Mouse (Mus musculus) testis, adult 2 months (tissue): ENCODE measurements at regions not wholly inside any gene's neighbourhood (a gene's known extent, or its start where the extent isn't known, plus 50 kb on each side); places are given as distances from the start of the nearest gene placed in this dataset.

ENCODE experiments used
- H3K27ac ChIP-seq: fragments of 200-500 bp; 2 replicates; pipeline ENCODE4 v1.5.1; 2012; ENCODE audit warnings: low read depth, low read length; ENCODE audit not compliant: control insufficient read depth, insufficient read depth
- H3K27me3 ChIP-seq: fragments of 200-500 bp; 2 replicates; pipeline ENCODE4 v1.6.1; 2012; ENCODE audit warnings: mild to moderate bottlenecking, low read length, moderate library complexity; ENCODE audit not compliant: control insufficient read depth, insufficient read depth
- H3K36me3 ChIP-seq: fragments of 200-500 bp; 2 replicates; pipeline ENCODE4 v1.6.1; 2012; ENCODE audit warnings: mild to moderate bottlenecking, low read length; ENCODE audit not compliant: control insufficient read depth, insufficient read depth
- H3K4me1 ChIP-seq: fragments of 200-500 bp; 2 replicates; pipeline ENCODE4 v1.6.1; 2012; ENCODE audit warnings: low read length; ENCODE audit not compliant: control insufficient read depth, insufficient read depth
- H3K4me3 ChIP-seq: fragments of 200-500 bp; 2 replicates; pipeline ENCODE4 v1.5.1; 2012; ENCODE audit warnings: low read depth, mild to moderate bottlenecking, low read length, moderate library complexity, mixed read lengths; ENCODE audit not compliant: control insufficient read depth
- CTCF ChIP-seq: fragments of 200-500 bp; IDR thresholded peaks from 2 replicates; pipeline ENCODE4 v1.5.1; 2012; ENCODE audit warnings: low read depth, mild to moderate bottlenecking, inconsistent platforms, low read length, moderate library complexity; ENCODE audit not compliant: control insufficient read depth, insufficient read depth, insufficient replicate concordance
- POLR2A ChIP-seq: fragments of 200-500 bp; IDR thresholded peaks from 2 replicates; pipeline ENCODE4 v1.6.1; 2012; ENCODE audit warnings: low read depth, mild to moderate bottlenecking, inconsistent platforms, low read length, moderate library complexity; ENCODE audit not compliant: control insufficient read depth

DNA sequence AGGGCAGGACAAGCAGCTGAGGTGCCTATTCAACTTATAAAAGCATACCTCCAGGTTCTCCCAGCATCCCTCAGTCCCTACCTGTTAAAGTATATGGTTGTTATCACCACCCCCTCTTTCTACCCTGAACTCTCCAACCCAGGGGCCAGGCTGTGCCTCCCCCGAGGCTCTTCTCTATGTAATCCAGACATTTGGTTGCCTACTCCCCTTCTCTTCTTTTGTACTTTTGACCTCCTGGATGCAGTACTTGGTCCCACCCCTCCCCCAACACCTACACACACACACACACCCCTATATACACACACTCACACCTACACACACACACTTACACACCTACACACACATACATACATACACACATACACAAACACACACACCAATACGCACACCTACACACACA, 180.4 kb upstream of the Frmd6 start:
- H3K4me1 ChIP-seq, result no peaks in the 10 kb centered on the region
- no peak overlapping the region for H3K4me3 ChIP-seq
- H3K27me3 ChIP-seq, result no peaks in the 10 kb centered on the region
- H3K27ac ChIP-seq, result no peak overlapping the region
- TF ChIP-seq POLR2A (no peak), CTCF (no peak)
- H3K36me3 ChIP-seq, result no peaks in the 10 kb centered on the region

- Histone ChIP-seq H3K4me1 (no peaks in the 10 kb centered on the region), H3K36me3 (no peaks in the 10 kb centered on the region), H3K27ac (no peak overlapping the region), H3K4me3 (no peak overlapping the region), H3K27me3 (no peaks in the 10 kb centered on the region)
- TF ChIP-seq CTCF (no peak), POLR2A (no peak)
Observed at GRCm38 (mm10) chr12:70645407-70645806, 179.9 kb upstream of the Frmd6 start.

DNA sequence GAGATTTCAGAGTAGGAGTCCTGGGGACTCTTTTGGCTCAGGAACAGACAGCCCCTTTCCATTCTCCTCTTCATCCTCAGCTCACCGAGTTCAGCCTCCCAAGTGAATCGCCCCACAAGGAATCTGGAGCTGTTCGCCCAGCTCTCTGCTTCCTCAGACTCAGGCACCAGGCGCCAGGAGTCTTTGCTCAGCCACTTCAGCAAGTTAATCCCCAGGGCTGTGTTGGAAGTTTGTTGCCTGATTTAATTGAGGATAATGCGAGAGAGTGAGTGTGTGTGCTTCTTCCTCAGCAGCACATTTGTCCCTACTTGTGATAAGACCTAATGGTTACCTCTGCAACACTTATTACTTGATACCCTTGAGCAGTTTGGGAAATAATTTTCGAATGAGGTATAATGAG, 177.8 kb upstream of the Frmd6 start:
- Histone ChIP-seq H3K4me3 (no peak overlapping the region), H3K4me1 (no peaks in the 10 kb centered on the region), H3K36me3 (no peaks in the 10 kb centered on the region), H3K27ac (no peak overlapping the region), H3K27me3 (no peaks in the 10 kb centered on the region)
- TF ChIP-seq CTCF (no peak), POLR2A (no peak)

GRCm38 (mm10) chr12:70648179-70648811, 177.0 kb upstream of the Frmd6 start:
- TF ChIP-seq CTCF, result no peak
- no peak for TF ChIP-seq POLR2A
- Histone ChIP-seq H3K27me3 (no peaks in the 10 kb centered on the region), H3K27ac (no peak overlapping the region)

GRCm38 (mm10) chr12:70648812-70649188, 176.5 kb upstream of the Frmd6 start:
- H3K27ac ChIP-seq, result no peak overlapping the region
- no peaks in the 10 kb centered on the region for H3K27me3 ChIP-seq
- H3K4me1 ChIP-seq, result no peaks in the 10 kb centered on the region
- H3K4me3 ChIP-seq, result no peak overlapping the region
- H3K36me3 ChIP-seq, result no peaks in the 10 kb centered on the region
- TF ChIP-seq CTCF, result no peak
- TF ChIP-seq POLR2A, result no peak

More at GRCm38 (mm10) chr12:70648179-70648811, 177.0 kb upstream of the Frmd6 start:
- Histone ChIP-seq H3K4me1 (no peaks in the 10 kb centered on the region), H3K36me3 (no peaks in the 10 kb centered on the region), H3K4me3 (no peak overlapping the region)

DNA sequence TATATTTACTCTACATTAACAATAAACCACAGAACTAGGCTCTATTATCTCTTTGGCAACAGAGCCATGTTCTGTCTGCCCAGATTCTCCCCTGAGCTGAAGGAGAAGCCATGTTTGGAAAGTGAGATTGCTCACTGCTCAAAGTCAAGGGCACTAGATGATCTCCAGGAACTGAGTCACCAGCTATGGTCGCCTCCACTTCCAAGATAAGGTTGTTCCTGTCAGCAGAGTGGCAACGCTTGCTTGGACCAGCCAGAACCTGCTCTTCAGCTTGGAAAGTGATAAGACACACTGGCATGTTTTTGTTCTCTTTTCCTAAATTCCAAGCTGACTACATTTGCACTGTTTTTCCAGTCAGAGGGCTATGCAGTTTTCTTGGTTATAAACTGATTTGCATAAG, 175.6 kb upstream of the Frmd6 start:
- Histone ChIP-seq H3K4me3 (no peak overlapping the region), H3K27me3 (no peaks in the 10 kb centered on the region), H3K4me1 (no peaks in the 10 kb centered on the region), H3K36me3 (no peaks in the 10 kb centered on the region), H3K27ac (no peak overlapping the region)
- TF ChIP-seq POLR2A, result no peak
- no peak for TF ChIP-seq CTCF

- TF ChIP-seq CTCF, result no peak
- no peak for TF ChIP-seq POLR2A
- Histone ChIP-seq H3K36me3 (no peaks in the 10 kb centered on the region), H3K4me1 (no peaks in the 10 kb centered on the region), H3K4me3 (no peak overlapping the region), H3K27ac (no peak overlapping the region), H3K27me3 (no peaks in the 10 kb centered on the region)
Observed at GRCm38 (mm10) chr12:70650470-70650869, 174.8 kb upstream of the Frmd6 start.

- no peak overlapping the region for H3K4me3 ChIP-seq
- H3K4me1 ChIP-seq, result no peaks in the 10 kb centered on the region
- H3K36me3 ChIP-seq, result no peaks in the 10 kb centered on the region
- H3K27ac ChIP-seq, result no peak overlapping the region
- TF ChIP-seq POLR2A (no peak), CTCF (peak; percentile 65; the same call in 1 of the 2 replicates)
- H3K27me3 ChIP-seq, result no peaks in the 10 kb centered on the region
Observed at GRCm38 (mm10) chr12:70652751-70653150, 172.6 kb upstream of the Frmd6 start.

DNA sequence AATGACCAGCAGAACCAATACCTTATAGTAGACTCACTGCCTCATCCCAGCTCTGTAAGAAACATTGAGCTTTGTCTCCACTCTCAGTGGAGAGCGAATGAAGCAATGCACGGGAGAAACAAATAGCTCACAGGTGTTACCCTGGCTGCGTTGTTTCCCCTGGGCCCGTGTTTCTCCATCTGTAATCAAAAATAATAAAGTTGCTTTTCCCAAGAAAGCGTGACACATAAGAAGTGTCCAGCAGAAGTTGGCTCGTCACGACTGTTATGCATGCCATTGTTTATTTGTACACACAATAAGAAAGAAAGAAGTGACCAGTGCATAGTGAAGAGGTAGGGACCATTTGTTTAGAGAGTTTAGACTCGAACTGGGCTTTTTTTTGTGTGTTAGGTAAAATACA, 171.3 kb upstream of the Frmd6 start:
- H3K36me3 ChIP-seq, result no peaks in the 10 kb centered on the region
- H3K27ac ChIP-seq, result no peak overlapping the region
- TF ChIP-seq POLR2A (no peak), CTCF (no peak)
- H3K4me1 ChIP-seq, result no peaks in the 10 kb centered on the region
- H3K27me3 ChIP-seq, result no peaks in the 10 kb centered on the region
- H3K4me3 ChIP-seq, result no peak overlapping the region
